Mouse (Mus musculus) cerebellum, postnatal 14 days (tissue): ENCODE results near the gene Agbl2.

Experiments
- DNase-seq, 2 experiments: peaks; one replicate each; pipeline ENCODE4 v3.0.0; 2021; ENCODE audit warnings: mixed read lengths in 2 of 2

Gene Agbl2

DNA sequence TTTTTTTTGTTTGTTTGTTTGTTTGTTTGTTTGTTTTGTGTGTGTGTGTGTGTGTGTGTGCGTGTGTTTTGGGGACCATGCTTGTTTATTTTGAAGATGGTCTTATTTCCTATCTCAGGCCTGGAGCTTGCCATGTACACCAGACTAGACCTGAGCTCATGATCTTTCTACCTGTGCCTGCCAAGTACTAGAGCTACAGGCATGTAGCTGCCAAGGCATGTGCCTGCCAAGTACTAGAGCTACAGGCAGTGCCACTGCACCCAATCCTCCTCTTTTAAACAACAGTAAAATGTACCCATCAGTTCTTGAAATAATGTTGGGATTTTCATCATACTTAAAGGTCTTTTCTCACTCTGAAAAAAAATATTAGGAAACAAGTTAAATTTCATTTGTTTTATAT, 91.5 kb downstream of the Agbl2 start:
- DNase-seq: peak; percentile 47 to 57

DNA sequence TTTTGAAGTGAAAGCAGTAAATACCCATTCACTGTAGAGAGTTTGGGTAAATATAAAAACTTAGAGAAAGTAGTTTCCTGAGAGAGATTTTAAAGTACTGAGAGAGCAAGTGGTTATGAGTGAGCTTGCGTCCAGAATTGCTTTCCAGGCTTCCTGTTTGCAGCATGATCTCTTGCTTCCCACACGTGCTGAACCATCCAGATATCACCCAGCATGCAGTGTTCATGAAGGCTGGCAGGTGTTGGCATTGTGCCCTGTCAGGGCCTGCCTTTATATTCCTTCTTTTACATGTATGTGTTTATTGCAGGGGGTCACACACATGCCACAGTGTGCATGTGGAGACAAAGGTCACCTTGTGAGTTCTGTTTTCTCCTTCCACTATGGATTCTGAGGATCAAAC, 92.7 kb downstream of the Agbl2 start:
- DNase-seq: no peak

GRCm38 (mm10) chr2:90877584-90878259, 95.2 kb downstream of the Agbl2 start:
- DNase-seq: no peak

DNA sequence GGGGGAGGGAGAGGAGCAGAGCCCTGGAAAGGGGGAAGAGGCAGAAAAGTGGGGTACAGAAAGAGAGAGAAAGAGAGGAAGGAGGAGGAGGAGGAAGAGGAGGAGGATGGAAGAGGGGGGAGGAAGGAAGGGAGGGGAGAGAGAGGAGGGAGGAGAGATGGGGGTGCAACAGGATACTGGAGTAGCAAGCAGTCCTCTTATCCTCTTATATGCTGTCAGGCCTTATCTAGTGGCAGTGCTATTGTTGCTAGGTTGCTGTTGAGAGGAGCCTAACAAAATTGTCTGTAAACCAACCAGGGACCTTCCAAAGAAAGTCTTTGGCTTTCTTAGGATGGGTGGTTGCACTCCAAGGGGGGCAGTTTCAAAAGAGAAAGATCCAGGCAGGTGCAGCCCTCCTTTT, 96.9 kb downstream of the Agbl2 start:
- no peak for DNase-seq

DNA sequence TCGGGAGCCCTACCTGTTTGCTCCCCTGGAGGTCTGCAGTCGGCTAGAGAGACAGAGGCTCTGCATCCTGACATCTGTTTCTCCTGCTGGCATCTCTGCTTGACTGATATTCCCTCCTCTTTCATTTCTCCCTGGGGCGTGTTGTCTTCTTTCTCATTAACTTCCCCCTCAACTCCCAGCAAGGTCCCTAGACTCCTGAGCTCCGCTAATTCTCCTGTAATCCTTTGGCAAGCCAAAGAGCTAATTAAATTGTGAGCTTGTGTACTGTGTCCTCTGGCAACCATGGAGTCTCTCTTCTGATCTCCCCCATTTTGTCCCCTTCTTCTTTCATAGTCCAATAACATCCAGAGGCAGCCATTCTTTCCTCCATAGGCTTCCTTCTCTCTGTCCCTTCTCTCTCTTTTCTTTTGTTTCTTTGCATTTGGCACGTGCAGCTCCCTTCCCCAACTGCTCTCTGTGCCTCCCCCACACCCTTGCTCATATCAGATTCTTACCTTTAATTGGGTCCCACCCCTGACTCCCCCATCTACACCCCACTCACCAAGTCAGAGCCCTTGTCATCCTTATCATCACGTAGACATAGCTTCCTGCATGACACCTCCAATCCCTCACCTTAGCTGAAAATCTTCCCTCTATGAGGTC, 97.7 kb downstream of the Agbl2 start:
- DNase-seq: no peak

DNA sequence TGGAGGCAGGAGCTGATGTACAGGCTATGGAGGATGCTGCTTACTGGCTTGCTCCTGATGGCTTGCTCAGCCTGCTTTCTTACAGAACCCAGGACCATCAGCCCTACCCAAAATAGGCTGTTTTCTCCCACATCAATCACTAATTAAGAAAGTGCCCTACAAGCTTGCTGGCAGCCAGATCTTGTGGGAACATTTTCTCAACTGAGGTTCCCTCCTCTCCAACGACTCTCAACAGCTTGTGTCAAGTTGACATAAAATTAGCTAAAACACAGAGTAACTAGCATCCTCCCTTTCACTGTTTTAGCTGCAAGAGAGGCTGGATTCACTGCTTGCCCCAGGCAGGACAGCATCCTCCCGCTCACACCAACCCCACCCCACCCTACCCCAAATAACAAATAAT, 99.3 kb downstream of the Agbl2 start:
- DNase-seq: no peak
